Mouse (Mus musculus) erythroid progenitor cell, adult 5-6 weeks (primary cell): ENCODE data around the gene Pds5b. TPM values are rescaled to one million over a fixed set of nuclear protein-coding genes. Genes with fewer than 3 reads are reported as not detected.
A peak's percentile ranks its signal among the peaks of the same experiment; 100 is the strongest.
"Not testable (repeated sequence)": the region's sequence is repeated elsewhere in the genome, so short reads cannot be mapped to it uniquely, and the experiment has no call there.

Experiments used
- ATAC-seq: replicated peaks from 2 replicates; pipeline ENCODE4 v1.8.0; 2016; ENCODE audit warnings: moderate number of reproducible peaks, mild to moderate bottlenecking, moderate TSS enrichment, inconsistent platforms; ENCODE audit not compliant: poor library complexity, low FRiP score, severe bottlenecking
- total RNA-seq, 2 experiments: library from RNA; stranded (forward) in 1 of 2; stranded (reverse) in 1 of 2; fragments of 150-400 nt in 1 of 2; fragments of 186-747, 209-891 nt in 1 of 2; gene quantifications; 2 replicates each; pipeline versions ENCODE4 v1.2.3 to v1.2.4; 2015 to 2017; ENCODE audit warnings: low replicate concordance in 2 of 2

The Pds5b gene
- total RNA-seq, 2 experiments from 2014 or later: 47.3 to 75.5 TPM

GRCm38 (mm10) chr5:150690685-150691084 is 17.1 kb downstream of the Pds5b start:
- no peak for ATAC-seq

- no peak for ATAC-seq
Observed at GRCm38 (mm10) chr5:150693277-150693676, 19.7 kb downstream of the Pds5b start.

GRCm38 (mm10) chr5:150702714-150703113 is 29.2 kb downstream of the Pds5b start:
- ATAC-seq: 0 out of 2 replicates have a peak, but pooled peaks have one; percentile 49

GRCm38 (mm10) chr5:150706651-150707050 is 33.1 kb downstream of the Pds5b start:
- not testable (repeated sequence) for ATAC-seq

- not testable (repeated sequence) for ATAC-seq
Observed at GRCm38 (mm10) chr5:150707181-150707580, 33.6 kb downstream of the Pds5b start.

- no peak for ATAC-seq
Observed at GRCm38 (mm10) chr5:150711503-150711902, 38.0 kb downstream of the Pds5b start.

- ATAC-seq: no peak
Observed at GRCm38 (mm10) chr5:150713431-150713830, 39.9 kb downstream of the Pds5b start.

GRCm38 (mm10) chr5:150717775-150718174 is 44.2 kb downstream of the Pds5b start:
- peak; percentile 65 for ATAC-seq

GRCm38 (mm10) chr5:150724641-150725040 is 51.1 kb downstream of the Pds5b start:
- no peak for ATAC-seq

GRCm38 (mm10) chr5:150737028-150737427 is 63.5 kb downstream of the Pds5b start:
- not testable (repeated sequence) for ATAC-seq

GRCm38 (mm10) chr5:150739311-150739710 is 65.8 kb downstream of the Pds5b start:
- ATAC-seq: no peak

GRCm38 (mm10) chr5:150740597-150740996 is 67.1 kb downstream of the Pds5b start:
- no peak for ATAC-seq

- no peak for ATAC-seq
Observed at GRCm38 (mm10) chr5:150756623-150757022, 83.1 kb downstream of the Pds5b start.

- ATAC-seq: no peak
Observed at GRCm38 (mm10) chr5:150772403-150772802, 98.9 kb downstream of the Pds5b start.

- ATAC-seq: no peak
Observed at GRCm38 (mm10) chr5:150773083-150773482, 99.5 kb downstream of the Pds5b start.

GRCm38 (mm10) chr5:150788261-150788660 is 114.7 kb downstream of the Pds5b start:
- ATAC-seq: no peak

GRCm38 (mm10) chr5:150789039-150789438 is 115.5 kb downstream of the Pds5b start:
- no peak for ATAC-seq

- no peak for ATAC-seq
Observed at GRCm38 (mm10) chr5:150794181-150794580, 120.6 kb downstream of the Pds5b start.

- no peak for ATAC-seq
Observed at GRCm38 (mm10) chr5:150800056-150800455, 126.5 kb downstream of the Pds5b start.

- ATAC-seq: no peak
Observed at GRCm38 (mm10) chr5:150814111-150814990, 140.8 kb downstream of the Pds5b start.

- no peak for ATAC-seq
Observed at GRCm38 (mm10) chr5:150815400-150815799, 141.9 kb downstream of the Pds5b start.
